Mouse (Mus musculus) forebrain, embryonic 12.5 days (tissue): Measurements from ENCODE around the gene Gm36864. TPM values are rescaled to one million over a fixed set of nuclear protein-coding genes. Genes with fewer than 3 reads are reported as not detected.
"Not testable (repeated sequence)": the region's sequence is repeated elsewhere in the genome, so short reads cannot be mapped to it uniquely, and the experiment has no call there.

ENCODE experiments used
- ATAC-seq: fragments of 200-750 bp; cut with Nextera tagmentation; 2 replicates; pipeline ENCODE4 v1.8.0; 2017; ENCODE audit warnings: moderate TSS enrichment; ENCODE audit not compliant: low FRiP score
- H3K27ac ChIP-seq: fragments of 300-500 bp; sonication (generic); 2 replicates; pipeline ENCODE4 v1.5.1; 2016; ENCODE audit warnings: mild to moderate bottlenecking
- H3K27me3 ChIP-seq: fragments of 300-500 bp; sonication (generic); 2 replicates; pipeline ENCODE4 v1.6.1; 2016; ENCODE audit warnings: mild to moderate bottlenecking
- H3K36me3 ChIP-seq: fragments of 300-500 bp; sonication (generic); replicated peaks from 2 replicates; pipeline ENCODE4 v1.6.1; 2016; ENCODE audit warnings: mild to moderate bottlenecking
- H3K4me1 ChIP-seq: fragments of 300-500 bp; sonication (generic); 2 replicates; pipeline ENCODE4 v1.6.1; 2016
- H3K4me2 ChIP-seq: fragments of 300-500 bp; sonication (generic); 2 replicates; pipeline ENCODE4 v1.6.1; 2016; ENCODE audit warnings: mild to moderate bottlenecking, moderate library complexity
- H3K4me3 ChIP-seq: fragments of 300-500 bp; sonication (generic); replicated peaks from 2 replicates; pipeline ENCODE4 v1.5.1; 2016; ENCODE audit warnings: mild to moderate bottlenecking
- H3K9ac ChIP-seq: fragments of 300-500 bp; sonication (generic); 2 replicates; pipeline ENCODE4 v1.6.1; 2016; ENCODE audit warnings: mild to moderate bottlenecking
- H3K9me3 ChIP-seq: fragments of 300-500 bp; sonication (generic); 2 replicates; pipeline ENCODE4 v1.6.1; 2016
- WGBS: fragments of 180-500 bp; shearing (Covaris S2); methylation state at CpG from one replicate; pipeline ENCODE4 v1.1.7; 2016; 5-methylcytosine and 5-hydroxymethylcytosine counted together
- polyA plus RNA-seq: library from polyadenylated mRNA; unstranded; fragments of >200 nt; fragmentation: Nextera tagmentation; extraction: Ambion mirVana; gene quantifications from 2 replicates; pipeline ENCODE4 v1.2.1, GENCODE M21; 2016

Gene Gm36864
- not detected in 2 replicates for polyA plus RNA-seq

DNA sequence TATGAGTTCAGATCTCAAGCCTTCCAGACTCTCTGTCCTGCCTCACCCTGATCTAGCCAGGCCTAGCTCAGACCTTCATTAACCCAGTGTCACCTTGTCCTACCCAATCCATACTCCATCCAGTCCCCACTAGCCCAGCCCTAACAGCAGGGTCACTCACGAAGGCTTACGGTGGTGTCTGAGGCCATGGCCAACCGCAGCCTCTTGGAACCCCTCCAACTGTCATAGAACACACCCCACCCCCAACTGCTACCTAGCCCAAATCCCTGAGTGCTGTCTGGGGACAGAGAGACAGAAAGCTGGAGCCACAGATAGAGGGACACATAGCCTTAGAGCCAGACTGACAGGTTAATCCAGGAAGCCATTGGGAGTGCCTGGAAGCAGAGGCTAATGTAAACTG, at the start of gene Gm36864:
Gm36864 (plus strand) TSS at position 269 of the 400 bp plus-strand sequence.
- no peak within 1 kb of the TSS for H3K27ac ChIP-seq
- WGBS, result 84% methylated on average over 3 of the region's 3 CpGs
- H3K4me3 ChIP-seq, result no peak within 1 kb of the TSS
- ATAC-seq, result no peak
- no peaks in the 10 kb centered on the region for H3K27me3 ChIP-seq
- H3K9me3 ChIP-seq, result no peaks in the 10 kb centered on the region
- no peaks in the 10 kb centered on the region for H3K4me1 ChIP-seq
- no peak within 1 kb of the TSS for H3K9ac ChIP-seq
- no peak within 1 kb of the TSS for H3K4me2 ChIP-seq
- H3K36me3 ChIP-seq, result no peaks in the 10 kb centered on the region

GRCm38 (mm10) chr7:44186516-44186915, 49.5 kb upstream of the Gm36864 start:
- not testable (repeated sequence) for H3K27ac ChIP-seq, H3K4me2 ChIP-seq, H3K36me3 ChIP-seq, H3K9ac ChIP-seq, H3K9me3 ChIP-seq, H3K4me1 ChIP-seq, ATAC-seq, H3K4me3 ChIP-seq, H3K27me3 ChIP-seq
- WGBS, result 70% methylated on average over 8 of the region's 8 CpGs

GRCm38 (mm10) chr7:44187936-44188335, 48.0 kb upstream of the Gm36864 start, which contains the start of gene Klk1b24:
Gene Klk1b24 (plus strand): TSS chr7:44188236.
- not testable (repeated sequence) for H3K4me3 ChIP-seq, H3K4me1 ChIP-seq, H3K4me2 ChIP-seq, H3K36me3 ChIP-seq, H3K27ac ChIP-seq, H3K9ac ChIP-seq, ATAC-seq, H3K27me3 ChIP-seq, H3K9me3 ChIP-seq

DNA sequence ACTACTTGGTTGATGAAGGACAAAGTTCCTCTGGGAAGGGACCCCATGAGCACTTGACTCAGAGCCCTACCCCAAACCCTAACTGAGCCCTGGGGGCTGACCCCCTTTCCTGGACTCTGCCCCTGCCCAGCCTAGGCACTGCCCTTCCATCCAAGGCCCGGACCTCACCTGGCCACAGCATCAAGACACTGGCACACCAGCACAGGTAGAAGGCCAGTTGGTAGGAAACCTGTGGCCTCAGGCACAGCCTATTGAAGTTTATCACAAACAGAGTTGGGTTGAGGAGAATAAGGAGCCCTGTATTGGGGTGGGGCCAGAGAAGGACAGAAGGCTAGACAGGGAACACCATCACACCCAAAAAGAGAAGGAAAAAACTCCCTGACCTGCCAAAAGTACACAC, 42.5 kb upstream of the Gm36864 start:
- H3K9ac ChIP-seq, H3K4me2 ChIP-seq, H3K4me1 ChIP-seq, H3K27ac ChIP-seq, ATAC-seq, H3K4me3 ChIP-seq, H3K27me3 ChIP-seq, H3K9me3 ChIP-seq, H3K36me3 ChIP-seq: not testable (repeated sequence)
- WGBS, result 86% methylated on average over 1 of the region's 1 CpGs

DNA sequence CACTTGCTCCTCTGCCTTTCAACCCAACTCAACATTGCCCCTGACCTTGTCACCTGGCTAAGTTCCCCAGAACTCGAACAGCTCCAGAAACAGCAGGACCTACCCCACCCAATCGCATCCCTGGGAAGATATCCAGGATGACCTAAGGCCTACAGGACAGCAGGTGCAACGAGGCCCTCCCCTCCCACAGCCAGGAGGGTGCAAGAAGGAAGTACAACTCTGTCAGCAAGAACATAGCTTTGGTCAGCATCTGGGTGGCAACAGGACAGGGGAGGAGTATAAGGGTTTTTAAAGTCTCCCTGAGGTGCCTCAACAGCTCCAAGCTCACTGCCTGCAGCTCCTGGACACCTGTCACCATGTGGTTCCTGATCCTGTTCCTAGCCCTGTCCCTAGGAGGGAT, 38.1 kb upstream of the Gm36864 start, which contains the start of gene Klk1b3:
Klk1b3 (plus strand) TSS at position 301 of the 400 bp plus-strand sequence.
- Histone ChIP-seq H3K9me3 (no peaks in the 10 kb centered on the region), H3K27ac (no peak within 1 kb of the TSS)

DNA sequence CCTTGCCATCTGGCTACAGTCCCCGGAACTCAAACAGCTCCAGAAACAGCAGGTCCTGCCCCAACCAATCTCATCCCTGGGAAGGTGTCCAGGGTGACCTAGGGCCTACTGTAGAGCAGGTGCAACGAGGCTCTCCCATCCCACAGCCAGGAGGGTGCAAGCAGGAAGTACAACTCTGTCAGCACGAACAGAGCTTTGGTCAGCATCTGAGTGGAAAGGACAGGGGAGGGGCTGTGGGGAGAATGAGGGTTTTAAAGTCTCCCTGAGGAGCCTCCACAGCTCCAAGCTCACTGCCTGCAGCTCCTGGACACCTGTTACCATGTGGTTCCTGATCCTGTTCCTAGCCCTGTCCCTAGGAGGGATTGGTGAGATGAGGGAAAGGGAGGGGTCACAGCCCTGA, 28.8 kb upstream of the Gm36864 start, which contains the start of gene Klk1b4:
Klk1b4 (plus strand) TSS at position 301 of the 400 bp plus-strand sequence.
- 56% methylated on average over 3 of the region's 3 CpGs for WGBS
- ATAC-seq, H3K27me3 ChIP-seq, H3K9ac ChIP-seq, H3K4me2 ChIP-seq, H3K4me1 ChIP-seq, H3K9me3 ChIP-seq, H3K27ac ChIP-seq, H3K36me3 ChIP-seq, H3K4me3 ChIP-seq: not testable (repeated sequence)

More for the DNA sequence above, 38.1 kb upstream of the Gm36864 start, which contains the start of gene Klk1b3:
- Histone ChIP-seq H3K27me3 (no peaks in the 10 kb centered on the region), H3K9ac (no peak within 1 kb of the TSS), H3K4me2 (no peak within 1 kb of the TSS), H3K4me3 (no peak within 1 kb of the TSS), H3K36me3 (no peaks in the 10 kb centered on the region), H3K4me1 (no peaks in the 10 kb centered on the region)
- 65% methylated on average over 3 of the region's 3 CpGs for WGBS
- no peak for ATAC-seq

DNA sequence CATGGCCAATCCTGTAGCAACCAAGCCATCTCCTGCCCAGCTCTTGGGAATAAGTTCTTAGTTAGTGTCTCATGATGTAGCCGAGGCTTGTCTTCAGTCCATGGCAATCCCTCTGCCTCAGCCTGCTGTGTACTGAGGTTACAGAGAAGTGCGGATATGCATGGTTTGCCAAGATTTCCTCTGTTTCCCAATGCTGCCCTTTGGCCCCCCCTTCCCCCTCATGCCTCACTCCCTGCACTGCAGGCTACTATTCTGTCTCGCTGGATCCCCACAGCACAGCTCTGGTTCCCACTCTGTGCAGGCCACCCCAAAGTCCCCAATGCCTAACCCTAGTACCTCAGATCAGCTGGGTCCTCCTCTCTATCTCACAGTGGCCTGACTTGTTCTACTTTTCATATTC, 27.7 kb upstream of the Gm36864 start:
- H3K4me2 ChIP-seq, result no peak overlapping the region
- no peak overlapping the region for H3K27ac ChIP-seq
- no peaks in the 10 kb centered on the region for H3K9me3 ChIP-seq
- no peaks in the 10 kb centered on the region for H3K36me3 ChIP-seq
- no peaks in the 10 kb centered on the region for H3K27me3 ChIP-seq
- ATAC-seq, result no peak
- 90% methylated on average over 3 of the region's 3 CpGs for WGBS
- H3K9ac ChIP-seq, result no peak overlapping the region
- no peak overlapping the region for H3K4me3 ChIP-seq
- no peaks in the 10 kb centered on the region for H3K4me1 ChIP-seq

GRCm38 (mm10) chr7:44215645-44216044, 20.3 kb upstream of the Gm36864 start, which contains the start of gene Klk1b5:
Gene Klk1b5 (plus strand): TSS chr7:44215945.
- H3K4me3 ChIP-seq, result no peak within 1 kb of the TSS
- H3K27me3 ChIP-seq, result no peaks in the 10 kb centered on the region
- no peak for ATAC-seq
- 89% methylated on average over 1 of the region's 1 CpGs for whole genome bisulfite sequencing
- no peaks in the 10 kb centered on the region for H3K9me3 ChIP-seq
- no peaks in the 10 kb centered on the region for H3K4me1 ChIP-seq
- H3K27ac ChIP-seq, result no peak within 1 kb of the TSS
- H3K9ac ChIP-seq, result no peak within 1 kb of the TSS
- no peak within 1 kb of the TSS for H3K4me2 ChIP-seq
- no peaks in the 10 kb centered on the region for H3K36me3 ChIP-seq

GRCm38 (mm10) chr7:44221601-44222000, 14.4 kb upstream of the Gm36864 start:
- 79% methylated on average over 9 of the region's 10 CpGs for WGBS
- not testable (repeated sequence) for H3K9me3 ChIP-seq, H3K36me3 ChIP-seq, H3K9ac ChIP-seq, H3K27ac ChIP-seq, ATAC-seq, H3K4me3 ChIP-seq, H3K4me1 ChIP-seq, H3K27me3 ChIP-seq, H3K4me2 ChIP-seq

GRCm38 (mm10) chr7:44222335-44222734, 13.6 kb upstream of the Gm36864 start:
- H3K4me3 ChIP-seq, H3K4me2 ChIP-seq, H3K27me3 ChIP-seq, H3K4me1 ChIP-seq, H3K36me3 ChIP-seq, H3K9me3 ChIP-seq, ATAC-seq, H3K27ac ChIP-seq, H3K9ac ChIP-seq: not testable (repeated sequence)
- WGBS, result 81% methylated on average over 6 of the region's 6 CpGs

DNA sequence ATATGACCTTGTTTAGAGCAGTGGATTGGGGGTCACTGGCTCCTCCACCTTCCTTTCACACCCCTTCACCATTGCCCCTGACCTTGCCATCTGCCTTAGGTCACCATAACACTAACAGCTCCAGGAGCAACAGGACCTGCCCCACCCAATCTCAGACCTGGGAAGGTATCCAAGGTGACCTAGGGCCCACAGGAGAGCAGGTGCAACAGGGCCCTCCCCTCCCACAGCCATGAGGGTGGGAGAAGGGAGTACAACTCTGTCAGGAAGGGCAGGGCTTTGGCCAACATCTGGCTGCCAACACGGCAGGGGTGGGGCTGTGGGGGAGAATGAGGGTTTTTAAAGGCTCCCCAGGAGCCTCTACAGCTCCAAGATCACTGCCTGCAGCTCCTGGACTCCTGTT, 10.9 kb upstream of the Gm36864 start, which contains the start of gene Klk1:
Klk1 (plus strand) TSS at position 285 of the 400 bp plus-strand sequence.
- no peaks in the 10 kb centered on the region for H3K4me1 ChIP-seq
- H3K9ac ChIP-seq, result no peak within 1 kb of the TSS
- ATAC-seq, result no peak
- no peak within 1 kb of the TSS for H3K4me2 ChIP-seq
- H3K4me3 ChIP-seq, result no peak within 1 kb of the TSS
- no peak within 1 kb of the TSS for H3K27ac ChIP-seq
- H3K27me3 ChIP-seq, result 0 out of 2 replicates have a peak, but pooled peaks cover 3% of the 10 kb centered on the region
- 42% methylated on average over 1 of the region's 1 CpGs for WGBS
- no peaks in the 10 kb centered on the region for H3K9me3 ChIP-seq
- H3K36me3 ChIP-seq, result no peaks in the 10 kb centered on the region

GRCm38 (mm10) chr7:44239913-44240312, 3.9 kb downstream of the Gm36864 start:
- no peak overlapping the region for H3K4me2 ChIP-seq
- no peak for ATAC-seq
- WGBS, result 59% methylated on average over 2 of the region's 2 CpGs
- no peaks in the 10 kb centered on the region for H3K4me1 ChIP-seq
- no peaks in the 10 kb centered on the region for H3K27me3 ChIP-seq
- H3K36me3 ChIP-seq, result no peaks in the 10 kb centered on the region
- no peak overlapping the region for H3K4me3 ChIP-seq
- no peak overlapping the region for H3K9ac ChIP-seq
- H3K27ac ChIP-seq, result no peak overlapping the region
- H3K9me3 ChIP-seq, result no peaks in the 10 kb centered on the region

- H3K27me3 ChIP-seq, result no peaks in the 10 kb centered on the region
- no peak for ATAC-seq
- no peaks in the 10 kb centered on the region for H3K36me3 ChIP-seq
- H3K27ac ChIP-seq, result no peak overlapping the region
- WGBS, result 52% methylated on average over 1 of the region's 1 CpGs
- H3K9me3 ChIP-seq, result no peaks in the 10 kb centered on the region
- H3K9ac ChIP-seq, result no peak overlapping the region
- H3K4me2 ChIP-seq, result no peak overlapping the region
- H3K4me3 ChIP-seq, result no peak overlapping the region
- H3K4me1 ChIP-seq, result peaks cover 7% of the 10 kb centered on the region
Measured at GRCm38 (mm10) chr7:44240712-44241111, 4.7 kb downstream of the Gm36864 start.
